Mouse (Mus musculus) left cerebral cortex, postnatal 25 days (tissue): ENCODE data around the gene Zfp219. TPM values are rescaled to one million over a fixed set of nuclear protein-coding genes. Genes with fewer than 3 reads are reported as not detected.
A peak's percentile ranks its signal among the peaks of the same experiment; 100 is the strongest.

ENCODE experiments used
- DNase-seq, 2 experiments: peaks; one replicate each; pipeline ENCODE4 v3.0.0; 2022; ENCODE audit warnings: low spot score in 2 of 2, mixed read lengths in 1 of 2
- intact Hi-C: fragments of 180-260 bp; cut with DNase I; formaldehyde crosslinking; loops from one replicate; pipeline ENCODE4 v1.15.1; 2025
- total RNA-seq, 2 experiments: library from RNA; stranded (reverse); gene quantifications; 2 replicates each; pipeline ENCODE4 v1.2.3; 2021

Zfp219 gene
- total RNA-seq, 2 experiments from 2014 or later: 32.0 to 36.3 TPM

DNA sequence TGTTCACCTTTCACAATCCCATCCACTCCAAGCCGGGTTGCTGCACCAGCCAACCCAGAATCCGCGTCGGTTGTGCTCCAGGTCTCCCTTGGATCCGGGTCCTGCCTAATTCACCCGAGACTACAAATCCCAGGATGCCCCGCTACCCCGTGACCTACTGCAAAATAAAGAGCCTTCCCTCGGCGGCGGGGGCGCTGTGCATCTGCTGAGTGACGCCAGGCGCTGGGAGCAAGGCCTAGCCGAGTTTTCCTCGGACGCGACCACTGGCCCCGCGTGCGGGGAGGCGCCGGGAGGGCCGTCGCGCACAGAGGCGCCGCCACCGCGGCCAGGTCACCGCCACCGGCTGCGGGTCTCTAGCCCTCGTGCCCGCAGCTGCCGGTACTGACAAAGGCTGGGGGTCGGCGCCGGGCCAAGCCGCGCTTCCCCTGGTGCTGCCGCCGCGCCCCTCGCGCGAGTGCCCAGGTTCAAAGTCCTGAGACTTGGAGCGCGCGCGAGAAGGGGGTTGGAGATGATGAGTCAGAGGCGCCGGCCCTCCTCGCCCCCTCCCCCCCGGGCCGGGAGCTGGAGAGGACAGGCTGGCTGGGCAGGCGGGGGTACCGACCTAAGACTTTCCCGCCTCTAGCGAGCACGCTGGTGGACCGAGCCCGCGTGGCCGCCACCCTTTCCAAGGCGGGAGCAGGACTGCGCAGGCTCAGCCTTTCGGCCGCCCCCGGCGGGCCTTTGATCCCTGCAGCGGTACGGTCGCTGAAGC, 768 bp downstream of the Zfp219 start:
- peak; percentile 99 for DNase-seq
- intact Hi-C loops: loop anchor here (2.0 to 10.0 kb wide), 4 partner anchors 85 to 935 kb away; partner anchors contain the start of genes Hnrnpc and Mettl17

DNA sequence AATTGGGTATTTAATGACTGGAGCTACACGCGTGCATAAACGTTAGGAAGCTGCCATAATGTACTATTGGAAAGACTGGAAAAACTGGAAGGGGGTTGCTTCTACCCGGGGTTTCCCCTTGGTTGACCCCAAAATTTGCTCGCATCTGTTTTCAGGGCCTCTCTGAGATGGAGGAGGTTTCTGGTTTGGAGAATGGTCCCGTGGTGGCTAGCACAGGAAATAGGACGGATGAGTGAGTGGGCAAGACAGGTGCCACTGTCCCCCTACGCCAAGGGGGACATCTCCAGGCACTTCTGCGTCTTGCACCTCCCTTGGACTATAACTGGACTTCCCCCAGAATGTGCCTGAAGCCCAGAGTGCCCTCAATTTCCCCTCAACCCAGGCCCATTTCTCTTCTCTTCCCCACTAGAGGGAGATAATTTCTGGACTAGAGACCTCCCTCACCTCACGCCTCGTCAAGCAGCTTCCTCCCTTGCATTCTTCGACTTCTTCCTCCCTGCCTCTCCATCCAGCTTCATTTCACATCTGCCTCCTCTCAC, 1.4 kb downstream of the Zfp219 start:
- DNase-seq: no peak
- intact Hi-C loops: loop anchor here (10.0 kb wide), 1 partner anchor 934 kb away; no protein-coding TSS in a partner anchor

DNA sequence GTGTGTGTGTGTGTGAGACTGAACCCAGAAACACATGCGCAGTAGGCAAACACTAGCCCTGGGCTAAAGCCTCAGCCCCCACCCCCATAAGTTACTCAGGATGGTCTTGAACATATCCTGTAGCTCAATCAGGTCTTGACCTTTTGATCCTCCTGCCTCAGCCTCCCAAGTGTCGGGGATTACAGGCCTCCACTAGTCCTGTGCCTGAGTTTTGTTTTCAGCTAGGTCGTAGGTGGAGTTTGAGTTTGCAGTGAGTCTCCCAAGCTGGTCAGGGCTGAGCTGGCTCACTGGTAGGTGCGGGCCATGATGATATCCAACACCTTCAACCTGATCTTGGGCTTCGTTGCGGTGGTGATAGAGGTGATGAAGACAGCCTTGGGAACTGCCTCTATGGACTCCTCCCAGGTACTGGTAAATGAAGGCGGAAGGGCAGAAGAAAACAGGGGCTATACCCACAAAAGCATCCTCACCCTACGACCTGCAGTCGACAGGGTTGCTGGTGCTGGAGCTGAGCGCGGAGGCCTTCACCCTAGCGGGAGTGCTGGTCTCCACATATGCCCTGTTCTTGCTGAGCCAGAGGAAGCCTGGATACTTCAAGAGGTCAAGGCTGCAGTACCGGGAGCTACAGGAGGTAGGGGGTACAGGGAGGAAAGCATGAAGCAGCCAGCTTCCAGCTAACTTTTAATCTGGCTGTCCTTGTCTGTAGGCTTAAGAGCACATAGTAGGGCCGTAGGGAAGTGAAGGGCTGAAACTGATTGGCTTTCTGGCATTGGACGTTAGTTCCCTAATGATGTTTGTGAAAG, 2.1 kb downstream of the Zfp219 start:
- intact Hi-C loops: loop anchor here (10.0 kb wide), 1 partner anchor 934 kb away; no protein-coding TSS in a partner anchor
- DNase-seq: no peak

DNA sequence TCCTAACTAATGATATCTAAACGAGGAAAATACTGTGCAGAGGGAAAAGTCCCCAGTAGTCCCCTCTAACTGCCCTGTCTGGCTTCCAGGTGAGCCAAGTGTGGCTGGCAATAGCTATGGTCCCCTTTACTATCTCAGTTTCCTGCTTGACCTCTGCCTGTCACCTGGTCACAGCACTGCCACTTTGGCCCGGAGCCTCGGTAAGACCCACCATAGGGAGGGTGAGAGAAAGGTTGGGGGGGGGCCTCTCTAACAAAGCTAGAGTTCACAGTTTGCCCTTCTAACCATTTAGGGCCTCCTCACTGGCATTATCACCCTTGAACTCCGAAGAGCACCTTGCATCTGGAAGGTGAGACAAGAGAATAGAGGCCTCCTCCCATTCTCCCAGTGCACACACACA, 2.9 kb downstream of the Zfp219 start:
- intact Hi-C loops: loop anchor here (10.0 kb wide), 1 partner anchor 933 kb away; no protein-coding TSS in a partner anchor
- DNase-seq: no peak

DNA sequence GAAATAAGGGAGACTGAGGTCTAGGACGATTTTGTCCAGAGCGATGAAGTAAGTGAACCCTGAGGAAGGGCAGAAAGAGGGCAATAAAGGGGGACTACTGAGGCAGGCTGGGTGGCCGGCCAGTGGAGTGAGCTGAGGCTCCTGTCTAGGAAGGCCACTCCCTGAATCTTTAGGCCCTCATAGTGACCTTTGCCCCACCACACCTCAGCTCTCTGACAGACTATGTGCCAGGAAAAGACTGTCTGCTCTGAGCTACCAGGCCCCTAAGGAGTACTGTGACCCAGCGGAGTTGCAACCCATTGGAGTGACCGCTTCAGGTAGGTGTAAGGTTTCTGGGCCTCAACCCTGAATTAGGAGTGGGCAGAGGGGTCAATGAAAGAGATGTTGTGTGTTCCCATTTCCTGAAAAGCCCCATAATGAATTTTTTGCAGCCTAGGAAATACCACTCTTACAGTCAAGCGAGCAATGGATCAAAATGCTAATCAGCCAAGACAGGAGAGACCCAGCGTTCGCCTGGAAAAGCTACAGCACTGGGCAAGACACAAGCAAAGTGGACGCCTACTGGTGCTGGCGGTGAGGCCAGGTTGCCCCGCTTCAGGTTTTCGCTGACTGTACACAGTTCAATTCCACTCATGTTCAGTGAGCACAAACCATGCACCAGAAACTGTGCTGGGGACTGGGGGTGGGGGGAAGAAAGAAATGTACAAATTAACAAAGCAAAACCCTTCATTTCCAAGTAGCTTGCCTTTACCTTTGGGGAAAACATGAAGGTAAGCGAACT, 3.7 kb downstream of the Zfp219 start:
- intact Hi-C loops: loop anchor here (10.0 kb wide), 1 partner anchor 932 kb away; no protein-coding TSS in a partner anchor
- DNase-seq: no peak

DNA sequence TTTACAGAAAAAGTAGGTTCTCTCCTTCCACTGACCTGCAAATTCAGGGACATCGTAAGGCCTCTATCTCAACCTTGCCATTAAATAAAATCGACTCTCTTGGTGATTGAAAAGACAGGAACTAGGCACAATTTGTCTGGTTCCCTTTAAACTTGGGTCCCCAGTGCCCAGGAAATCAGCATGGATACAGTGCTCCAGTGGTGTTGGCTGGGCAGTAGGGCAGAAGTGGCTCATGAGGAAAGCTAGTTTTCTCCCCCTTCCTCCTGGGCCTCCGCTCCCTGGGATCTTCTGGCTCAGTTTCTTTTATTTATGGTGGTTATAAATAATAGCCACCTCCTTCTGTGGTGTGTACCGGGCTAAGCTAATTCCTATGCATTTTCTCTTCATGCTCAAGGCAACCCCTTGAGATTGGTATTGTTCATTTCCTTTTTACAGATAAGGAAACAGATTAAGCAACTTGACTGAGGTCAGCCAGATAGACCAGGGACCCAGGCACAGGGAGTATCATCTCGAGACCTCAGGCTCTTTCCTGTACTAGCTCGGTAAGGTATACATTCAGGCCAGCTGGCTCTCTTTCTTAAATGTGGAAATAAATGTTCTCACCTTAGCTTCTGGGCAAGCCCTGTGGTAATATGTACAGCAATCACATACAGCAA, 5.0 kb downstream of the Zfp219 start, which contains the start of gene Tmem253:
Gene Tmem253, plus strand, starts transcription at position 214 of the 656 bp plus-strand sequence.
- intact Hi-C loops: loop anchor here (10.0 kb wide), 1 partner anchor 931 kb away; no protein-coding TSS in a partner anchor
- no peak for DNase-seq

DNA sequence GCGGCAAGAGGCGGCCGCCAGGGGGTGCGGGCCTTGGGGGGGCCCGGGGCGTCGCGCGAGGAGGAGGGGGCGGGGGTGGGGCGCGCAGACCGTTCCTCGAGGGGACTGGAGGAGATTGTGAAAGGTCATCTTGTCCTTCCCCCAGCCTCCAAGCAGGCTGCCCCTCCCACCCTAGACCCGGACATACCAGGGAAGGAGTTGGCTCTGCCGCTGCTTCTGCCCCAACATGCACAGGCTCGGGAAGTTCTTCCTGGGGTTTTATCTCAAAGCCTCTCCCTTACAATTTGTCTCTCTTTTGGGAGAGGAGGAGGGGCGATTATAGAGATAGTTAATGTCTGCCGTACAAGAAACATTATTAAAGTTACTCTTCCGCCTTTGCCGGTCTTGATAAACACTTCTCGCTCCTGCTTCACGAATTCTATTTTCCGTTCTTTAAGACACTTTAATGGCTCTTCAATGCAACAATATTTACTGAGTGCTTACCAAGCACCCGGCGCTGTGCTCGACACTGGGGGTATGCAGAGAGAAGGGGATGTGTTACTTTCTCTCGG, 5.7 kb downstream of the Zfp219 start:
- intact Hi-C loops: loop anchor here (10.0 kb wide), 1 partner anchor 930 kb away; no protein-coding TSS in a partner anchor
- no peak for DNase-seq

DNA sequence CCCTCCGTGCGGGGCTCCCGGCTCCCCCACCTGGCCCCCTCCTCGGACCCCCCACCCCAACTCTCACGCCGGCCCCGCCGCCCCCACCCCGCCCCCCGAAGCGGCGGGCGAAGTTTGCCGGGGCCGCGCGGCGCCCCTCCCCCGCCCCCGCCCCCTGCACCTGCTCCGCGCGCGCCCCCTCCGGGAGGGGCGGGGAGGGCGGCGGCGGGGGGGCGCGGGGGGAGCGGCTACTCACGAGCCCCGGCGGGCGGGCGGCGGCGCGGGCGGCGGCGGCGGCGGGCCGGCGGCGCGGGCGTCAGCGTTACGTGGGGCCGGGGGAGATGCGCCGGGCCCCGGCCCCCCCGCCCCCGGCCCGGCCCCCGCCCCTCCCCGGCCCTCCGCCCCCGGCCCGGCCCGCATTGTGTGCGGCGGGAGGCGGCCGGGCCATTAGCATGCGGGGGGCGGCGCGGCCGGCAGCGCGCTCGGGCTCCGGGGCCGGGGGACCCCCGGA, 6.2 kb downstream of the Zfp219 start:
- no peak for DNase-seq
- intact Hi-C loops: loop anchor here (10.0 kb wide), 1 partner anchor 930 kb away; no protein-coding TSS in a partner anchor

DNA sequence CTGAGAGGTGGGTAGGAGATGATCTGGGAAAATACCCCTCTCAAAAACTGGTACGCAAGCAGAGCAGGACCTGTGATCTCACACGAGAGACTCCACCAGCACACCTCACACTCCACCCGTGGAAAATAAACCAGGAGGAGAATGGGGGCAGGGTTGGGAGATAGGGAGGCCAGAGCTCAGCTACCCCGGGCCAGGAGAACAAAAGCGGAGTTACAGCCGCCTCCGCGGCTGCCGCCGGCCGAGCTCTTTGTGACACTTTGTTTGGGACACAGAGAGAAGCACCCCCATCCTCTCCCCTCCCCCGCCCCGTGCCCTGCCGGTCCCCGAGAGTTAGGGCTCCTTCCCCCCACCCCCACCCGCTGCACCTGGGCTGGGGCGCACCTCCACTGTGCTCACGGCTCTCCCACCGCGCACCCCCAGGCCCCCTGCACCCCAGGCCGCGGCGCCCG, 6.7 kb downstream of the Zfp219 start:
- no peak for DNase-seq
- intact Hi-C loops: loop anchor here (10.0 kb wide), 1 partner anchor 929 kb away; no protein-coding TSS in a partner anchor

DNA sequence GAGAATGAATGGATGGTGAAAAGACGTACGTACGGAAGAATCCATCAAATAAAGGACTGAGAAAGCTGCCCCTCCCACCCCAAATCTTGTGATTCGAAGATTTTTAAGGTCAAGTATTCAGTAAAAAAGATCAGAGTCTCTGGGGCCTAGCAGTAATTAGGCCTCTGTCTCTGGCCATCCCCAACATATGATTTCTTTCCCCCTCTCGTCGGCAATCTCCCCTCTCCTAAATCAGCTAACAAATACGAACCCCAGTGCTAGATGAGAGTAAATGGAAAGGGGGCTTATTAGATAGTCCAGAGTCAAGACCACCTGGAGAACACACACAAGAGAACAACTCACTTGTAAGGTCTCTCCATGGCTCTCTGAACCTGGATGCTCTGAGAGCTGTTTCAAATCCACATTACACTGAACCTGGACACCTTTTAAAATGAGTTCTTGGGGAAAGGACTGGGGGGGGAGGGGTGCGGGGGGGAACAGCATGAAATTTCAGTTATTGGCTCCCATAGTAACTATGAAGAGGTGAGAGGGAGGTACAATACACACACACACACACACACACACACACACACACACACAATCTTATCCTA, 7.4 kb downstream of the Zfp219 start:
- intact Hi-C loops: loop anchor here (10.0 kb wide), 1 partner anchor 928 kb away; no protein-coding TSS in a partner anchor
- DNase-seq: no peak

DNA sequence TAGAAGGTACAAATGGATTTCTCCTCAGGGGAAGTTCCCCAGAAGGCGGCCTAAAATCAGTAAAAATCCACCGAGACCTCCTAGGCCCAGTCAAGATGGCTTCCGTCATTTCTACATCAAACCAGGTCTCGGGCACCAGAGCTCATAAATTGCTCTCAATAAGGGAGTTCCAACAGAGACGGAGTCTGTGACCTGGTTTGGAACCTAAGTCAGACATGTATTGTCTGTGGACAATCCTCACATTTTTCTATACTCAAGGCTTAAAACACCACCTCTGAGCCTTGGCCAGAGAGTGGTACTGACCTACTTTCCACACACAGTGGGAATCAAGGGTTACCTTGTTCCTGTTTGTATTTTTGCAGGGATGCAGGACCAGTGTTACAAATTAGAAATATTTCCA, 8.0 kb downstream of the Zfp219 start:
- intact Hi-C loops: loop anchor here (10.0 kb wide), 1 partner anchor 928 kb away; no protein-coding TSS in a partner anchor
- DNase-seq: no peak

DNA sequence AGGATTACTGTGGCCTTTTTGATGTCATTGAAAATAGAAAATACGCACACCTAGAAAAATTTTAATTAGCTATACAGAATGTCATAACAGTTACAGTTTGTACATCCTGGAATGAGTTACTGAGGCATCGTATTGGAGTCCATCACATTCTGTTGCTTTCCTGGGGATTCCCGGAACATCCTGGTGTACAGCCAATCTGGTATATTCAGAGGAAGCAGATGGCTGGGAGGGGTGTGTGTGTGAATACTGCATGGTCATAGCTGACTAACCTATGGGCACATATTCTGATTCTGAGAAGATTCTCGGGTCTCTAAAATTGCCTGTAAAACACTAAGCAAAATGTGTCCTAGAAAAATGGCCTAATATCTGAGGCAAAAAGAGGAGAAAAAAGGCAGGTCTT, 8.4 kb downstream of the Zfp219 start:
- DNase-seq: peak; percentile 67 to 93
- intact Hi-C loops: loop anchor here (10.0 kb wide), 1 partner anchor 927 kb away; no protein-coding TSS in a partner anchor

DNA sequence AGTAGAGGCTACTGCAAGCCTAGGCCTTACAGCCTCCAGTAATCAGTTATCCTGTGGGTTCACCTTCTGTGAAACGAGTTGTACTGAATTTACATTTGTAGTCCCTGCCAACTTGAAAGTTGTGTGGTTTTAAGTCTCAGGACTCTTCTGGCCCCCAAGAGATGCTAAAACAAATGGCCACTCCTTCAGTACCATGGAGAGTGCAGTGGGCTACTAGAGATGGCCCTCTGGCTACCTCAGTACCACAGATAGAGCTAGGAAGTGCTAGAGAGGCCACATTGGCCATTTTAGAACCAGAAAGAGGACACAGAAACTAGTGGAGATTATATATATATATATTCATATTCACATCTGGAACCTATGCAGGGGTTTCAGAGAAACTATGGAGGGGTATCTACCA, 8.8 kb downstream of the Zfp219 start:
- DNase-seq: no peak
- intact Hi-C loops: loop anchor here (10.0 kb wide), 1 partner anchor 927 kb away; no protein-coding TSS in a partner anchor

DNA sequence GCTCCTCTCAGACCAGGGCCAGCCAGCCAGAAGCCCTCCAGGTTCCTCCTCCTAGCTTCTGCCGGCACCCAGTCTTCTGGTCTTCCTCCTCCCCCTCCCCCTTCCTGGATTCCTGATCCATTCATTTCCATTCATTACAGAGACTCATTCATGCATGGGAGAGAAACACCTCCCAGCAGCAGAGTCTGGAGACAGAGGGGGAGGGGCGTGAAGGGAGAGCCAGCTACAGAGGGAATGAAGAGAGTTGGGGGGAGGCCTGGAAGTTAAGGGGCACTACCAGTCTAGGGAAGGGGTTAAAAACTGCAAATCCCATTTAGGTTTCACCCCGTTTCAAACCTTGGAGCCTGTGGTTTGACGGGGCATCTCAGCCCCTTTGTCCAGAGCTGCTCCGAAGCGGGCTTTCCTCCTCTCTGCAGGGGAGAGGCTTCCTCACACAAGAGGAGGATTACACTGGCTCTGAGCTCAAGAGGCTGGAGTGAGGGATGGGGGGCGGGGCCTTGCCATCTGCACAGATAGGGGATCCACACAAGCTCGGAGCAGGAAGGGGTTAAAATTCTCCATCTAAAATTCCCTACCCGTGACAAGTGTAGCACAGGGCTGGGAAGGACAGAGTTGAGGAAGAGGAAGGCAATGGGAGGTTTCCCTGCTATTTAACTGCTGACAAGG, 10.0 kb downstream of the Zfp219 start:
- peak in 1 of 2 experiments; percentile 72 for DNase-seq
- intact Hi-C loops: loop anchor here (10.0 kb wide), 1 partner anchor 926 kb away; no protein-coding TSS in a partner anchor

DNA sequence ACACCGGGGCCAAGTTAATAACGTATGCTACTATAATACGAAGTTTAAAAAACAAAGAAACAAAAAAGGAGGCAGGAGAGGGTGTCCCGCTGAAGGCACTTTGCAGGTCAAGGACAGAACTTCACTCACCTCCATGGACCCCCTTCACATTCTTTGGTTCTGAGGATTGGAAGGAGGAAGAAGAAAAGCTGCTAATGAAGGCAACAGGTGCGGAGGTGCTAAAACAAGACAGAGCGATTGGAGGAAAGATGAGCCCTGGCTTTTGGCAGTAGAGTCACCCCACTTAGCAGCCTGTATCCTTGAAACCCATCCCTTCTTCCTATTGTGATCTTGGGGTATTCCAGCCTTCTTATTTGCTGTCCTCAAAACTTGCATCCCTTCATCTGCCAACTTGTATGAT, 10.7 kb downstream of the Zfp219 start:
- intact Hi-C loops: loop anchor here (2.0 to 10.0 kb wide), 3 partner anchors 25 to 925 kb away; partner anchors contain the start of gene Arhgef40

DNA sequence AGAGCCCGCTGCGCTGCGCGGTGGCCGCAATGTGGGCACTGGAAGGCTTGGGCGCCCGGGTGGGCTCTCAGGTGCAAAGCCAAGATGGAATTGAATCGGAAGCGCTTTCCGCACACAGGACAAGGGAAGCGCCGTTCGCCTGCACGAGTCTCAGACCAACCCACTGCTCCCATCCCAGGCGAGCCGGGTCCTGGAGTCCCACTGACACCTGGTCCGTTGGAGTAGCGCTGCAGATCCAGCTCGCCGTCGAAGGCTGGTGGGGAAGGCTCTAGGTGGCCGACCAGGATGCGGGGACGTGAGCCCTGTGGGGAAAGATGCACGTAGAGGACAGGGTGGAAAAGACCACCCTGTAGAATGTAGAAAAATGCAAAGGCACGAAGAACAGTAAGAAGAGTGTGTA, 11.2 kb downstream of the Zfp219 start:
- intact Hi-C loops: loop anchor here (2.0 to 5.0 kb wide), 2 partner anchors 25 to 107 kb away; partner anchors contain the start of gene Arhgef40

More for the DNA sequence above, 10.7 kb downstream of the Zfp219 start:
- DNase-seq: no peak

More for the DNA sequence above, 11.2 kb downstream of the Zfp219 start:
- DNase-seq: no peak
